In the genomic region with DNA sequence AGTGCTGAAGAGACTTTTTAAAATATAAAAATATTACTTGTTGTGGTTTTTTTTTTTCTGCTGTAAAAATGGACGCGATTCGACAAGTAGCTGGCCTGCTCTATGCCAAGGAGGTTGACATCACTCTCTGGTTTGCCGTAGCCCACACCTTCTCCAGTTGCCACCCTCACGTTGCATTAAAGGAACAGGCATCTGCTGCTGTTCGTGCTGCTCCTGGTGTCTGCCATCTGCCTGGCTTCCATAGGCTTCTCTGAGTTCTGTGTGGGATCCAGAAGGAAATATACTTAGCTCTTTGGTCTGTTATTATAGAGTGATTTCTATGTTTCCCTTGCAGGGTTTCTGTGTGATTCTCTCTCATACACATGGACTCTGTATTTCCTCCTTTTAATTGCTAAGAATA, we compare ENCODE assay signal across 29 mouse cellular contexts.
A peak's percentile ranks its signal among the peaks of the same experiment; 100 is the strongest.
DNase-seq lines count a peak whose midpoint lies in the region; TF ChIP-seq lines count a peak whose summit lies in the region.
"Had no signal": no experiment of that assay in that cellular context is flagged by ENCODE, and none has a peak within 500 bp of the region (broad histone marks: within the 10 kb centered on the region; RNA-seq: fewer than 3 reads in every experiment).

No protein-coding gene starts in this region.

- peak; percentile 43 for DNase-seq in heart, adult 11 months
- no peak for DNase-seq in heart, adult 9 months (ENCODE audit: low spot score in 2 of 2)
- DNase-seq in brain, adult 2 months (ENCODE audit: low read depth, low spot score), result peak; percentile 84
- DNase-seq in left cerebral cortex, adult 2 months (ENCODE audit: extremely low spot score in 1 of 2, low spot score in 2 of 2), result peak; percentile 16 to 32
- DNase-seq in right cerebral cortex, postnatal 10 days (ENCODE audit: low spot score in 2 of 2), result peak; percentile 52 to 77
- DNase-seq in gastrocnemius, postnatal 25 days, result no peak
- DNase-seq in urinary bladder, postnatal 36 days (ENCODE audit: low spot score in 2 of 2), result no peak
- DNase-seq in urinary bladder, postnatal 14 days (ENCODE audit: low spot score), result no peak
- DNase-seq: adrenal gland, postnatal 10 days; cerebellum, adult 8-10 months; cerebellum, postnatal 36 days; embryo, embryonic 11 days; gastrocnemius, postnatal 36 days; heart, postnatal 4 days; kidney, adult 18-20 months; liver; lung, postnatal 4 days; retina, postnatal 1 day; thymus, adult 2 months had no signal

- intact Hi-C loops in left cerebral cortex, adult 2 months (cut with DNase I), result no loop called here

- peak overlapping the region; percentile 5; the same call in 1 of the 2 replicates for H3K4me3 ChIP-seq in left cerebral cortex, adult 2 months
- H3K4me3 ChIP-seq: embryonic facial prominence, embryonic 13.5 days; erythroblast, embryonic 14.5 days; forebrain, embryonic 12.5 days; limb, embryonic 10.5 days; liver, embryonic 15.5 days; lung, embryonic 15.5 days; midbrain, embryonic 15.5 days; neural tube, embryonic 13.5 days had no signal

- peak overlapping the region; percentile 28 for H3K27ac ChIP-seq in left cerebral cortex, adult 2 months
- H3K27ac ChIP-seq: embryonic facial prominence, embryonic 13.5 days; forebrain, embryonic 12.5 days; hindbrain, embryonic 14.5 days; kidney, postnatal 0 days; limb, embryonic 10.5 days; liver, embryonic 15.5 days; lung, embryonic 15.5 days; midbrain, embryonic 15.5 days; neural tube, embryonic 13.5 days had no signal

- no peak for TF ChIP-seq CTCF in left cerebral cortex, adult 2 months (IDR thresholded peaks at IDR 0.05)

Comparison
In these comparisons a context has a peak if more than half of its experiments do, and no peak if none do; other contexts are left out.
1. DNase-seq: peak in heart, adult 11 months (single experiment), brain, adult 2 months (single experiment), left cerebral cortex, adult 2 months (2 of 2) and right cerebral cortex, postnatal 10 days (2 of 2); none in heart, adult 9 months (0 of 2), gastrocnemius, postnatal 25 days (single experiment), urinary bladder, postnatal 36 days (0 of 2) and urinary bladder, postnatal 14 days (single experiment).